Mouse (Mus musculus) induced T-regulatory cell, adult 2 months (primary cell): ENCODE results near the gene Abcc3.
"Not testable (repeated sequence)": the region's sequence is repeated elsewhere in the genome, so short reads cannot be mapped to it uniquely, and the experiment has no call there.

ENCODE experiments used
- DNase-seq: peaks from one replicate; pipeline ENCODE4 v3.0.0-alpha.2; 2012; ENCODE audit warnings: low read depth

The Abcc3 gene

GRCm38 (mm10) chr11:94402731-94403130 is 9.9 kb upstream of the Abcc3 start:
- DNase-seq, result no peak

- DNase-seq, result not testable (repeated sequence)
Observed at GRCm38 (mm10) chr11:94402029-94402428, 9.2 kb upstream of the Abcc3 start.

GRCm38 (mm10) chr11:94400996-94401395 is 8.2 kb upstream of the Abcc3 start:
- DNase-seq, result no peak

GRCm38 (mm10) chr11:94394107-94394506 is 1.3 kb upstream of the Abcc3 start:
- no peak for DNase-seq

GRCm38 (mm10) chr11:94393490-94393889 is 693 bp upstream of the Abcc3 start:
- not testable (repeated sequence) for DNase-seq

GRCm38 (mm10) chr11:94391661-94392060 is 1.1 kb downstream of the Abcc3 start:
- no peak for DNase-seq

- no peak for DNase-seq
Observed at GRCm38 (mm10) chr11:94390825-94391224, 2.0 kb downstream of the Abcc3 start.

GRCm38 (mm10) chr11:94389724-94390396 is 2.9 kb downstream of the Abcc3 start:
- DNase-seq, result peak; percentile 31

- no peak for DNase-seq
Observed at GRCm38 (mm10) chr11:94389021-94389420, 3.8 kb downstream of the Abcc3 start.

GRCm38 (mm10) chr11:94387756-94388155 is 5.0 kb downstream of the Abcc3 start:
- no peak for DNase-seq

- DNase-seq, result peak; percentile 83
Observed at GRCm38 (mm10) chr11:94385977-94386771, 6.6 kb downstream of the Abcc3 start.

GRCm38 (mm10) chr11:94379736-94380135 is 13.1 kb downstream of the Abcc3 start:
- DNase-seq, result peak; percentile 26

- DNase-seq, result no peak
Observed at GRCm38 (mm10) chr11:94379061-94379460, 13.7 kb downstream of the Abcc3 start.

GRCm38 (mm10) chr11:94374276-94374948 is 18.4 kb downstream of the Abcc3 start:
- DNase-seq, result no peak

- peak; percentile 61 for DNase-seq
Observed at GRCm38 (mm10) chr11:94370809-94371208, 22.0 kb downstream of the Abcc3 start.

GRCm38 (mm10) chr11:94369981-94370380 is 22.8 kb downstream of the Abcc3 start:
- peak; percentile 71 for DNase-seq

- no peak for DNase-seq
Observed at GRCm38 (mm10) chr11:94365340-94365739, 27.5 kb downstream of the Abcc3 start.

GRCm38 (mm10) chr11:94363690-94364089 is 29.1 kb downstream of the Abcc3 start:
- DNase-seq, result no peak

GRCm38 (mm10) chr11:94362101-94362500 is 30.7 kb downstream of the Abcc3 start:
- no peak for DNase-seq

GRCm38 (mm10) chr11:94361166-94361870 is 31.5 kb downstream of the Abcc3 start:
- DNase-seq, result no peak

- DNase-seq, result no peak
Observed at GRCm38 (mm10) chr11:94359168-94359567, 33.6 kb downstream of the Abcc3 start.
